Mouse (Mus musculus): ENCODE data around the gene Ampd3. TPM values are rescaled to one million over a fixed set of nuclear protein-coding genes. Genes with fewer than 3 reads are reported as not detected.

Gene Ampd3
- polyA plus RNA-seq, 1 experiment from 2014 or later = 9.4 TPM

DNA sequence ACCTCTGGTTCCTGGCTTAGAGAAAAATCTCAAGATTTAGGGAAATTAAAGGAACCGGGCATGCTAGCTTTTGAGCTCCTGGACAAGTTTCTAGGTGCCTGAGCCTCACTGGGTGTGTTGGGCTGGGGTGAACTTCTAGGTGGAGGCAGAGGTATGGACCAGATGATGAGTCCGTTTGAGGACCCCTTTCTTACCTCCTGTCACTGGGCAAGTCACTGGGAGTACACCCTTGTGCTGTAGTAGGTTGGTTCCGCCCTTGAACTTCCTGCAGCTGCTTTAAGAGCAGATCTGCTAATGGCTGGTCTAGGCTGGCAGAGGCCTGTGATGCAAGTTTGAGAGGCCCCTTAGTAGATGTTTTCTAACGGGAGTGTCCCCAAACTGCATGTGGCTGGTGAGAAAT, 1.1 kb downstream of the Ampd3 start:
- H3K27ac ChIP-seq (ENCODE audit: poor library complexity, severe bottlenecking) = no peak overlapping the region

DNA sequence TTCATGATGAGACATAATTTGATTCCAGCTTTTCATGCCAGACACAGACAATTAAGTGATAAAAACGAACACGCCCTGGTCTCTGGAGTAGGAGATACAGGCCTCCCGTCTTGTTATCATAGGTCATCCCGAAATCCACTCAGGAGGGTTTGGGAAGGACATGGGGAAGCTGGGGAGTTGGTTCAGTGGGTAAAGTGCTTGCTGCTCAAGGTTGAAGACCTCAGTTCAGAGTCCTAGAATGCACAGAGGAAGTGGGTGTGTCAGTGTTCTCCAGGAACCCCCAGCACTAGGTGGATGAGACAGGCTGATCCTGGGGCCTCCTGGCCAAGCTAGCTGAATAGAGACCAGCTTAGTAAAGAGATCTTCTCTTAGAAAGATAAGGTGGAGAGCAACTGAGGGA, 2.9 kb downstream of the Ampd3 start:
- H3K27me3 ChIP-seq (replicated peaks) = no peaks in the 10 kb centered on the region
- no peaks in the 10 kb centered on the region for H3K36me3 ChIP-seq
- H3K4me2 ChIP-seq = no peak overlapping the region
- H3K9me3 ChIP-seq (replicated peaks) = no peaks in the 10 kb centered on the region
- no peak overlapping the region for H3K27ac ChIP-seq (ENCODE audit: poor library complexity, severe bottlenecking)
- H3K4me3 ChIP-seq = no peak overlapping the region
- no peak overlapping the region for H3K9ac ChIP-seq
- H3K4me1 ChIP-seq (replicated peaks) = peaks cover 56% of the 10 kb centered on the region
- ATAC-seq (ENCODE audit: insufficient number of reproducible peaks, low FRiP score) = no peak
- 71% methylated on average over 4 of the region's 4 CpGs for WGBS

More for the DNA sequence above, 1.1 kb downstream of the Ampd3 start:
- Histone ChIP-seq H3K9ac (peak overlapping the region; percentile 85), H3K4me2 (peak overlapping the region; percentile 96), H3K4me3 (peak overlapping the region; percentile 66), H3K4me1 (replicated peaks) (peaks cover 45% of the 10 kb centered on the region), H3K27me3 (replicated peaks) (no peaks in the 10 kb centered on the region), H3K9me3 (replicated peaks) (no peaks in the 10 kb centered on the region), H3K36me3 (no peaks in the 10 kb centered on the region)
- ATAC-seq (ENCODE audit: insufficient number of reproducible peaks, low FRiP score) = no peak
- 34% methylated on average over 4 of the region's 4 CpGs for WGBS

GRCm38 (mm10) chr7:110772343-110772742, 4.3 kb downstream of the Ampd3 start:
- 63% methylated on average over 3 of the region's 3 CpGs for WGBS
- 0 out of 2 replicates have a peak overlapping the region, but pooled peaks have one; percentile 6 for H3K9ac ChIP-seq
- no peak overlapping the region for H3K4me3 ChIP-seq
- H3K27me3 ChIP-seq (replicated peaks) = no peaks in the 10 kb centered on the region
- H3K36me3 ChIP-seq = no peaks in the 10 kb centered on the region
- no peak overlapping the region for H3K27ac ChIP-seq (ENCODE audit: poor library complexity, severe bottlenecking)
- H3K9me3 ChIP-seq (replicated peaks) = no peaks in the 10 kb centered on the region
- H3K4me1 ChIP-seq (replicated peaks) = peaks cover 66% of the 10 kb centered on the region
- ATAC-seq (ENCODE audit: insufficient number of reproducible peaks, low FRiP score) = no peak
- H3K4me2 ChIP-seq = no peak overlapping the region

GRCm38 (mm10) chr7:110773204-110774002, 5.4 kb downstream of the Ampd3 start:
- 19% methylated on average over 14 of the region's 14 CpGs for WGBS
- Histone ChIP-seq H3K4me1 (replicated peaks) (peaks cover 63% of the 10 kb centered on the region), H3K9ac (peak overlapping the region; percentile 33; the same call in 1 of the 2 replicates), H3K9me3 (replicated peaks) (no peaks in the 10 kb centered on the region), H3K4me2 (peak overlapping the region; percentile 56), H3K27me3 (replicated peaks) (no peaks in the 10 kb centered on the region), H3K36me3 (peaks cover 7% of the 10 kb centered on the region; the same call in 1 of the 2 replicates), H3K27ac (ENCODE audit: poor library complexity, severe bottlenecking) (peak overlapping the region; percentile 52), H3K4me3 (peak overlapping the region; percentile 24)
- peak; percentile 69 for ATAC-seq (ENCODE audit: insufficient number of reproducible peaks, low FRiP score)

DNA sequence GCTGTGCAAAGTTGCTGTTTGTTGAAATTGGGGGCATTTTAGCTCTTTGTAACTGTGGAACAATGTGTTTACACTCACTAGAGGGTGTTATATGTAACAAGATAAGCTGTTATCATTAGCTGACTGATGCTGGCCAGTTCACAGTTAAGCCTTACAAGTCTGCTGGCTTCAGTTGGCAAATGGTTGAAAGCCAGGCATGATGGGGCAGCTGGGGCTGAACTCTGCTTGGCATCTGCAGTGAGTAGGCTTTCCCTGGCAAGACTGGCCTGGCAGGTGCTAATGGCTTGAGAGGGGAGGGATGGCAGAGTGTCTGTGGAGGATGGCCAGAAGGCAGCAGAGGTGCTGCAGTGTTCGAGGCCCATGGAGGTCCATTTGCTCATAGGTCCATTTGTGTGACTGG, 6.1 kb downstream of the Ampd3 start:
- peaks cover 58% of the 10 kb centered on the region for H3K4me1 ChIP-seq (replicated peaks)
- peak overlapping the region; percentile 52 for H3K27ac ChIP-seq (ENCODE audit: poor library complexity, severe bottlenecking)
- peak overlapping the region; percentile 24 for H3K4me3 ChIP-seq
- peak overlapping the region; percentile 33; the same call in 1 of the 2 replicates for H3K9ac ChIP-seq
- 0 out of 2 replicates have a peak, but pooled peaks have one; percentile 23 for ATAC-seq (ENCODE audit: insufficient number of reproducible peaks, low FRiP score)
- H3K9me3 ChIP-seq (replicated peaks) = no peaks in the 10 kb centered on the region
- peaks cover 7% of the 10 kb centered on the region; the same call in 1 of the 2 replicates for H3K36me3 ChIP-seq
- WGBS = 30% methylated on average over 1 of the region's 1 CpGs
- peak overlapping the region; percentile 56 for H3K4me2 ChIP-seq
- H3K27me3 ChIP-seq (replicated peaks) = no peaks in the 10 kb centered on the region

DNA sequence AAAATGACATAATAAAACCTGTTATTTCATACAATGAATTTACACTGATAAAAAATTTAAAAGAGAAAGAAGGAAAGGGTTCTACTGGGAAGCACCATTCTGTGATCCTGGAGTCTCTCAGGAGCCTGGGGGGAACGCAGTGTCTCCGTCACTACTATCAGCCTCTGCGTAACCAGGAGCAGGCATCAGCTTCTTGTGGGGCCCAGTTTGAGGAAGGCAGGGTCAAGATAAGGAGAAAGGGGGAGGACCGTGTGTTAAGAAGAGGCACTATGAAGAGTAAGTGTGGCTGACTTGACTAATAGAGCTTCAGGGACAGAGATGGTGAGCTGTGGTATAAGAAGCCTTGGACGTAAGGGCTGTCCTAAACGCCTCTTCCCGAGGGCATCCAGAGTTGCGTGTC, 6.7 kb downstream of the Ampd3 start:
- peak overlapping the region; percentile 56 for H3K4me2 ChIP-seq
- peak; percentile 70 for ATAC-seq (ENCODE audit: insufficient number of reproducible peaks, low FRiP score)
- no peak overlapping the region for H3K9ac ChIP-seq
- peaks cover 52% of the 10 kb centered on the region for H3K4me1 ChIP-seq (replicated peaks)
- H3K9me3 ChIP-seq (replicated peaks) = no peaks in the 10 kb centered on the region
- 0 out of 2 replicates have a peak, but pooled peaks cover 2% of the 10 kb centered on the region for H3K27me3 ChIP-seq (replicated peaks)
- peaks cover 7% of the 10 kb centered on the region; the same call in 1 of the 2 replicates for H3K36me3 ChIP-seq
- no peak overlapping the region for H3K27ac ChIP-seq (ENCODE audit: poor library complexity, severe bottlenecking)
- WGBS = 47% methylated on average over 8 of the region's 8 CpGs
- no peak overlapping the region for H3K4me3 ChIP-seq

- Histone ChIP-seq H3K27me3 (replicated peaks) (0 out of 2 replicates have a peak, but pooled peaks cover 6% of the 10 kb centered on the region), H3K36me3 (peaks cover 7% of the 10 kb centered on the region; the same call in 1 of the 2 replicates), H3K9me3 (replicated peaks) (no peaks in the 10 kb centered on the region), H3K9ac (no peak overlapping the region), H3K4me3 (no peak overlapping the region), H3K4me1 (replicated peaks) (peaks cover 53% of the 10 kb centered on the region), H3K4me2 (no peak overlapping the region), H3K27ac (ENCODE audit: poor library complexity, severe bottlenecking) (no peak overlapping the region)
- WGBS = 88% methylated on average over 18 of the region's 18 CpGs
- ATAC-seq (ENCODE audit: insufficient number of reproducible peaks, low FRiP score) = no peak
These were observed 9.4 kb downstream of the Ampd3 start for GRCm38 (mm10) chr7:110777146-110778001.

DNA sequence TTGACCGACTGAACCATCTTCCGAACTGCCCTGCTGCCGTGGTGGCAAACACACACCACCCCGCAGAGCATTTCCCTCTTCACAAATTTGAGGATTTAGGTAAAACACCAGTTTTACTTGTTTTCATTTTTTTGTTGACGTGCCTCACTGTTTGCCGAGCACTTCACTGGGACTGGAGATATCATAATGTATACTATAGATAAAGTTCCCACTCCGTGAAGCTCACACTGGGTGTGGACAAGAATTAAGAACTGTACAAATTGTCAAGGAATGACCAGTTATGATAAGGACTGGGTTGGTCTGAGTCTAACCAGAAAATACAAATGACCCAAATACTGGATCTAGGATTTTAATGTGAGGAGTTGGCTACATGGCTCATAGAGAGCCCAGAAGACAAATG, 10.9 kb downstream of the Ampd3 start:
- 79% methylated on average over 7 of the region's 7 CpGs for WGBS
- H3K27me3 ChIP-seq (replicated peaks) = 0 out of 2 replicates have a peak, but pooled peaks cover 6% of the 10 kb centered on the region
- H3K4me1 ChIP-seq (replicated peaks) = peaks cover 45% of the 10 kb centered on the region
- H3K9me3 ChIP-seq (replicated peaks) = no peaks in the 10 kb centered on the region
- H3K27ac ChIP-seq (ENCODE audit: poor library complexity, severe bottlenecking) = no peak overlapping the region
- ATAC-seq (ENCODE audit: insufficient number of reproducible peaks, low FRiP score) = no peak
- no peak overlapping the region for H3K4me2 ChIP-seq
- no peak overlapping the region for H3K9ac ChIP-seq
- H3K4me3 ChIP-seq = no peak overlapping the region
- peaks cover 7% of the 10 kb centered on the region; the same call in 1 of the 2 replicates for H3K36me3 ChIP-seq

DNA sequence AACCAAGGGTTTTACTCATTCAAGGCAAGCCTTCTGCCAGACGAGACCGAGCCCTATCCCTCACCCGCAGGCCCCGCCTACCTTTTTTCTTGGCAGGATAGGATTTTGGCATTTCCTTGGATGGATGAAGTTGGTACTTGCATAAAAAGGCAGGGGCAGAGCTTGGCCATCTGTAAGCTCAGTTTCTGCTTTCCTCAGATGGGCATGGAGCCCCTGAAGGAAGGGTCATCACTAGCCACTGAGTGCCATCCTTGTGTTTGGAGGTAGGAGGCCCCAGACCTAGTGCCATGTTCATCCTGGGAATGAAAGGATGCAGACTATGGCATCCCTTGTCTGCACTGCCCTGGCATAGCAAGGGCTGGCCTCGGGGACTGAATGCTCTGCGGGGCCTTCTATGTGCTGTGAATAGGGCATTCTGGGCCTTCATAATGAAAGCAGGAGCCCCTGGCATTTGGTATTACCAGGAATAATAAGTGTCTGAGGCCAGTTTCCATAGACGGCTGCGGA, 11.7 kb downstream of the Ampd3 start:
- Histone ChIP-seq H3K9ac (no peak overlapping the region), H3K4me2 (no peak overlapping the region), H3K36me3 (peaks cover 7% of the 10 kb centered on the region; the same call in 1 of the 2 replicates), H3K4me1 (replicated peaks) (peaks cover 38% of the 10 kb centered on the region), H3K9me3 (replicated peaks) (no peaks in the 10 kb centered on the region), H3K27ac (ENCODE audit: poor library complexity, severe bottlenecking) (no peak overlapping the region), H3K27me3 (replicated peaks) (0 out of 2 replicates have a peak, but pooled peaks cover 6% of the 10 kb centered on the region), H3K4me3 (no peak overlapping the region)
- 86% methylated on average over 8 of the region's 8 CpGs for WGBS
- ATAC-seq (ENCODE audit: insufficient number of reproducible peaks, low FRiP score) = no peak

- H3K4me1 ChIP-seq (replicated peaks) = peaks cover 35% of the 10 kb centered on the region
- WGBS = 81% methylated on average over 4 of the region's 4 CpGs
- ATAC-seq (ENCODE audit: insufficient number of reproducible peaks, low FRiP score) = no peak
- H3K36me3 ChIP-seq = peaks cover 7% of the 10 kb centered on the region; the same call in 1 of the 2 replicates
- H3K27ac ChIP-seq (ENCODE audit: poor library complexity, severe bottlenecking) = no peak overlapping the region
- 0 out of 2 replicates have a peak, but pooled peaks cover 6% of the 10 kb centered on the region for H3K27me3 ChIP-seq (replicated peaks)
- H3K4me2 ChIP-seq = no peak overlapping the region
- H3K9me3 ChIP-seq (replicated peaks) = no peaks in the 10 kb centered on the region
- no peak overlapping the region for H3K4me3 ChIP-seq
- no peak overlapping the region for H3K9ac ChIP-seq
These were observed 12.5 kb downstream of the Ampd3 start for GRCm38 (mm10) chr7:110780520-110780919.
